Mouse (Mus musculus) limb, embryonic 11.5 days (tissue): ENCODE measurements at regions not wholly inside any gene's neighbourhood (a gene's known extent, or its start where the extent isn't known, plus 50 kb on each side); places are given as distances from the start of the nearest gene placed in this dataset.

Experiments used
- ATAC-seq: fragments of 200-750 bp; cut with Nextera tagmentation; 2 replicates; pipeline ENCODE4 v1.8.0; 2017; ENCODE audit warnings: low read depth; ENCODE audit not compliant: insufficient number of reproducible peaks, low FRiP score, low TSS enrichment
- DNase-seq: peaks from one replicate; pipeline ENCODE4 v3.0.0-alpha.2; 2015; ENCODE audit warnings: low spot score
- H3K27ac ChIP-seq: fragments of 300-500 bp; sonication (generic); replicated peaks from 2 replicates; pipeline ENCODE4 v1.5.1; 2014; ENCODE audit warnings: low read depth, mild to moderate bottlenecking, low read length
- H3K27me3 ChIP-seq: fragments of 300-500 bp; sonication (generic); 2 replicates; pipeline ENCODE4 v1.6.1; 2014; ENCODE audit warnings: mild to moderate bottlenecking, low read length, mixed read lengths; ENCODE audit not compliant: control insufficient read depth, insufficient read depth
- H3K36me3 ChIP-seq: fragments of 300-500 bp; sonication (generic); 2 replicates; pipeline ENCODE4 v1.6.1; 2014; ENCODE audit warnings: mild to moderate bottlenecking, low read length, moderate library complexity, mixed read lengths; ENCODE audit not compliant: control insufficient read depth, insufficient read depth
- H3K4me1 ChIP-seq: fragments of 300-500 bp; sonication (generic); 2 replicates; pipeline ENCODE4 v1.6.1; 2014; ENCODE audit warnings: low read length, mixed read lengths; ENCODE audit not compliant: control insufficient read depth, insufficient read depth
- H3K4me2 ChIP-seq: fragments of 300-500 bp; sonication (generic); 2 replicates; pipeline ENCODE4 v1.6.1; 2014; ENCODE audit warnings: low read depth, mild to moderate bottlenecking, moderate library complexity; ENCODE audit not compliant: severe bottlenecking
- H3K4me3 ChIP-seq: fragments of 300-500 bp; sonication (generic); 2 replicates; pipeline ENCODE4 v1.5.1; 2014; ENCODE audit warnings: low read depth, low read length
- H3K9ac ChIP-seq: fragments of 300-500 bp; sonication (generic); 2 replicates; pipeline ENCODE4 v1.6.1; 2014; ENCODE audit warnings: mild to moderate bottlenecking, low read length
- H3K9me3 ChIP-seq: fragments of 300-500 bp; sonication (generic); 2 replicates; pipeline ENCODE4 v1.6.1; 2016; ENCODE audit warnings: low read length; ENCODE audit not compliant: control insufficient read depth
- WGBS: fragments of 180-500 bp; shearing (Covaris S2); extraction: QIAGEN DNeasy Blood & Tissue Kit; methylation state at CpG from one replicate; pipeline ENCODE4 v1.1.7; 2014; 5-methylcytosine and 5-hydroxymethylcytosine counted together

- ATAC-seq (no peak), DNase-seq (no peak)
- Histone ChIP-seq H3K4me2 (no peak overlapping the region), H3K4me3 (no peak overlapping the region), H3K27ac (no peak overlapping the region), H3K9me3 (no peaks in the 10 kb centered on the region), H3K4me1 (no peaks in the 10 kb centered on the region), H3K27me3 (no peaks in the 10 kb centered on the region), H3K36me3 (no peaks in the 10 kb centered on the region), H3K9ac (no peak overlapping the region)
- 74% methylated on average over 8 of the region's 8 CpGs for WGBS
These were observed 165.0 kb upstream of the Tox3 start for GRCm38 (mm10) chr8:90513102-90513501.

- WGBS, result 39% methylated on average over 2 of the region's 2 CpGs
- Histone ChIP-seq H3K9me3 (no peaks in the 10 kb centered on the region), H3K4me1 (no peaks in the 10 kb centered on the region), H3K27ac (no peak overlapping the region), H3K9ac (no peak overlapping the region), H3K4me2 (no peak overlapping the region), H3K36me3 (no peaks in the 10 kb centered on the region), H3K27me3 (no peaks in the 10 kb centered on the region), H3K4me3 (no peak overlapping the region)
- ATAC-seq (no peak), DNase-seq (no peak)
These were observed 164.5 kb upstream of the Tox3 start for GRCm38 (mm10) chr8:90512594-90512993.

GRCm38 (mm10) chr8:90504521-90504920 is 156.4 kb upstream of the Tox3 start:
- no peak overlapping the region for H3K9ac ChIP-seq
- no peak overlapping the region for H3K4me3 ChIP-seq
- ATAC-seq (no peak), DNase-seq (no peak)
- H3K4me1 ChIP-seq, result no peaks in the 10 kb centered on the region
- no peaks in the 10 kb centered on the region for H3K9me3 ChIP-seq
- H3K27me3 ChIP-seq, result no peaks in the 10 kb centered on the region
- H3K36me3 ChIP-seq, result no peaks in the 10 kb centered on the region
- H3K27ac ChIP-seq, result no peak overlapping the region
- H3K4me2 ChIP-seq, result no peak overlapping the region
- WGBS, result 88% methylated on average over 5 of the region's 5 CpGs

- no peak overlapping the region for H3K4me2 ChIP-seq
- H3K4me3 ChIP-seq, result no peak overlapping the region
- WGBS, result 61% methylated on average over 2 of the region's 2 CpGs
- no peaks in the 10 kb centered on the region for H3K9me3 ChIP-seq
- H3K9ac ChIP-seq, result no peak overlapping the region
- no peak overlapping the region for H3K27ac ChIP-seq
- no peak for ATAC-seq
- H3K27me3 ChIP-seq, result no peaks in the 10 kb centered on the region
- DNase-seq, result no peak
- H3K36me3 ChIP-seq, result no peaks in the 10 kb centered on the region
- no peaks in the 10 kb centered on the region for H3K4me1 ChIP-seq
These were observed 155.2 kb upstream of the Tox3 start for GRCm38 (mm10) chr8:90503306-90503705.

- H3K9ac ChIP-seq, result no peak overlapping the region
- no peak for ATAC-seq
- no peak for DNase-seq
- no peaks in the 10 kb centered on the region for H3K9me3 ChIP-seq
- H3K36me3 ChIP-seq, result no peaks in the 10 kb centered on the region
- 63% methylated on average over 2 of the region's 2 CpGs for WGBS
- H3K27ac ChIP-seq, result no peak overlapping the region
- H3K27me3 ChIP-seq, result no peaks in the 10 kb centered on the region
- H3K4me1 ChIP-seq, result no peaks in the 10 kb centered on the region
- H3K4me3 ChIP-seq, result no peak overlapping the region
- H3K4me2 ChIP-seq, result no peak overlapping the region
These were observed 154.7 kb upstream of the Tox3 start for GRCm38 (mm10) chr8:90502879-90503278.

- Histone ChIP-seq H3K4me3 (no peak overlapping the region), H3K9ac (no peak overlapping the region), H3K27ac (no peak overlapping the region), H3K4me1 (peaks cover 16% of the 10 kb centered on the region), H3K9me3 (no peaks in the 10 kb centered on the region), H3K4me2 (no peak overlapping the region), H3K27me3 (no peaks in the 10 kb centered on the region), H3K36me3 (no peaks in the 10 kb centered on the region)
- no peak for DNase-seq
- WGBS, result 59% methylated on average over 1 of the region's 1 CpGs
- ATAC-seq, result no peak
These were observed 151.2 kb upstream of the Tox3 start for GRCm38 (mm10) chr8:90499315-90499714.

GRCm38 (mm10) chr8:90496658-90497163 is 148.6 kb upstream of the Tox3 start:
- ATAC-seq (peak; percentile 73; the same call in 1 of the 2 replicates), DNase-seq (peak; percentile 72)
- H3K9me3 ChIP-seq, result no peaks in the 10 kb centered on the region
- H3K27me3 ChIP-seq, result no peaks in the 10 kb centered on the region
- H3K9ac ChIP-seq, result peak overlapping the region; percentile 49
- WGBS, result 10% methylated on average over 13 of the region's 13 CpGs
- H3K4me2 ChIP-seq, result peak overlapping the region; percentile 37
- H3K4me3 ChIP-seq, result no peak overlapping the region
- no peaks in the 10 kb centered on the region for H3K36me3 ChIP-seq
- H3K27ac ChIP-seq, result peak overlapping the region; percentile 62; the same call in 1 of the 2 replicates
- H3K4me1 ChIP-seq, result peaks cover 16% of the 10 kb centered on the region

GRCm38 (mm10) chr8:90495943-90496371 is 147.8 kb upstream of the Tox3 start:
- H3K4me3 ChIP-seq, result no peak overlapping the region
- no peaks in the 10 kb centered on the region for H3K27me3 ChIP-seq
- H3K9me3 ChIP-seq, result no peaks in the 10 kb centered on the region
- 43% methylated on average over 5 of the region's 5 CpGs for WGBS
- H3K36me3 ChIP-seq, result no peaks in the 10 kb centered on the region
- peaks cover 16% of the 10 kb centered on the region for H3K4me1 ChIP-seq
- H3K4me2 ChIP-seq, result no peak overlapping the region
- H3K9ac ChIP-seq, result no peak overlapping the region
- ATAC-seq, result peak; percentile 55; the same call in 1 of the 2 replicates
- no peak overlapping the region for H3K27ac ChIP-seq
- DNase-seq, result peak; percentile 30
